Mouse (Mus musculus) embryonic fibroblast, embryonic 13.5 days (primary cell): ENCODE measurements around the gene Gm5741.

ENCODE experiments used
- CTCF ChIP-seq: IDR thresholded peaks from 2 replicates; pipeline ENCODE4 v1.5.1; 2011; ENCODE audit warnings: mild to moderate bottlenecking, control low read depth, low read length, moderate library complexity, borderline replicate concordance; ENCODE audit not compliant: insufficient read depth
- POLR2A ChIP-seq: IDR thresholded peaks from 2 replicates; pipeline ENCODE4 v1.6.1; 2011; ENCODE audit warnings: low read depth, mild to moderate bottlenecking, control low read depth, low read length, moderate library complexity

GRCm38 (mm10) chr8:85067155-85067554 lies 627 bp downstream of the Gm5741 start:
- TF ChIP-seq POLR2A = no peak
- TF ChIP-seq CTCF = no peak
